Mouse (Mus musculus): ENCODE measurements around the gene Scube2.

- no peak for TF ChIP-seq CTCF (IDR thresholded peaks at IDR 0.05)
- no peak for TF ChIP-seq EP300 (IDR thresholded peaks at IDR 0.05; ENCODE audit: insufficient read depth, low read depth, low read length)
Measured at GRCm38 (mm10) chr7:109849750-109850434, 15.6 kb downstream of the Scube2 start.

Measured in heart, adult 2 months (tissue).